Mouse (Mus musculus): ENCODE measurements at regions not wholly inside any gene's neighbourhood (a gene's known extent, or its start where the extent isn't known, plus 50 kb on each side); places are given as distances from the start of the nearest gene placed in this dataset.

- TF ChIP-seq POLR2AphosphoS5 (IDR thresholded peaks at IDR 0.05; ENCODE audit: insufficient replicate concordance, low read depth, low read length) (no peak), CTCF (IDR thresholded peaks at IDR 0.05; ENCODE audit: low read depth, low read length) (no peak), TAL1 (conservative IDR thresholded peaks at IDR 0.05; ENCODE audit: low read depth, low read length) (no peak)
Observed at GRCm38 (mm10) chr10:21789847-21790530, 92.0 kb upstream of the Sgk1 start.
